Mouse (Mus musculus) myocyte (in vitro differentiated cells): Measurements from ENCODE around the gene Lgr5. TPM values are rescaled to one million over a fixed set of nuclear protein-coding genes. Genes with fewer than 3 reads are reported as not detected.

Experiments
- H3K27me3 ChIP-seq: one replicate; pipeline ENCODE4 v1.6.1; 2011; ENCODE audit not compliant: control insufficient read depth, insufficient read depth, insufficient read length
- H3K36me3 ChIP-seq: one replicate; pipeline ENCODE4 v1.6.1; 2011; ENCODE audit not compliant: control insufficient read depth, insufficient read depth
- H3K4me2 ChIP-seq: one replicate; pipeline ENCODE4 v1.6.1; 2011; ENCODE audit warnings: low read depth, control low read depth
- H3K4me3 ChIP-seq: one replicate; pipeline ENCODE4 v1.5.1; 2011; ENCODE audit warnings: mild to moderate bottlenecking, control low read depth, moderate library complexity
- H3K79me2 ChIP-seq: one replicate; pipeline ENCODE4 v1.6.1; 2011; ENCODE audit not compliant: control insufficient read depth, insufficient read depth
- H3ac ChIP-seq: one replicate; pipeline ENCODE4 v1.6.1; 2011; ENCODE audit not compliant: control insufficient read depth, insufficient read length
- CEBPB ChIP-seq: IDR thresholded peaks from 2 replicates; pipeline ENCODE4 v1.6.1; 2011; ENCODE audit warnings: mild to moderate bottlenecking, moderate library complexity; ENCODE audit not compliant: poor library complexity, insufficient read depth, severe bottlenecking
- E2F4 ChIP-seq: IDR thresholded peaks from one replicate; pipeline ENCODE4 v1.6.1; 2011; ENCODE audit warnings: mild to moderate bottlenecking, control low read depth, moderate library complexity; ENCODE audit not compliant: insufficient read depth
- MAX ChIP-seq: IDR thresholded peaks from one replicate; pipeline ENCODE4 v1.6.1; 2011; ENCODE audit warnings: low read depth, mild to moderate bottlenecking, control low read depth
- MYOD1 ChIP-seq, 3 experiments: IDR thresholded peaks; one replicate each; pipeline ENCODE4 v1.6.1; 2011; ENCODE audit warnings: control low read depth in 2 of 3, low read depth in 2 of 3, mild to moderate bottlenecking in 2 of 3, moderate library complexity in 1 of 3; ENCODE audit not compliant: insufficient read length in 2 of 3, control insufficient read depth in 1 of 3
- MYOG ChIP-seq, 3 experiments: IDR thresholded peaks; one replicate each; pipeline ENCODE4 v1.6.1; 2011; ENCODE audit warnings: control low read depth in 2 of 3, low read depth in 2 of 3, mild to moderate bottlenecking in 2 of 3; ENCODE audit not compliant: insufficient read length in 2 of 3, control insufficient read depth in 1 of 3, insufficient read depth in 1 of 3
- POLR2A ChIP-seq: IDR thresholded peaks from one replicate; pipeline ENCODE4 v1.6.1; 2011; ENCODE audit warnings: low read depth, mild to moderate bottlenecking, control low read depth, moderate library complexity; ENCODE audit not compliant: insufficient read length
- POLR2AphosphoS2 ChIP-seq: IDR thresholded peaks from one replicate; pipeline ENCODE4 v1.6.1; 2011; ENCODE audit warnings: low read depth, control low read depth; ENCODE audit not compliant: insufficient read length
- REST ChIP-seq: IDR thresholded peaks from one replicate; pipeline ENCODE4 v1.6.1; 2011; ENCODE audit warnings: mild to moderate bottlenecking, control low read depth, moderate library complexity; ENCODE audit not compliant: insufficient read depth, insufficient read length
- SRF ChIP-seq: IDR thresholded peaks from one replicate; pipeline ENCODE4 v1.6.1; 2011; ENCODE audit warnings: low read depth; ENCODE audit not compliant: control insufficient read depth, insufficient read length
- TCF12 ChIP-seq: IDR thresholded peaks from one replicate; pipeline ENCODE4 v1.6.1; 2011; ENCODE audit warnings: mild to moderate bottlenecking, control low read depth; ENCODE audit not compliant: poor library complexity, insufficient read depth, severe bottlenecking
- TCF3 ChIP-seq: IDR thresholded peaks from one replicate; pipeline ENCODE4 v1.6.1; 2011; ENCODE audit warnings: low read depth, control low read depth; ENCODE audit not compliant: insufficient read length
- USF1 ChIP-seq: IDR thresholded peaks from one replicate; pipeline ENCODE4 v1.6.1; 2011; ENCODE audit warnings: low read depth, mild to moderate bottlenecking, control low read depth, moderate library complexity
- polyA plus RNA-seq: library from polyadenylated mRNA; unstranded; fragments of >200 nt; fragmentation: generic; extraction: Trizol; gene quantifications from one replicate; pipeline ENCODE4 v1.2.1, GENCODE M21; 2012; ENCODE audit warnings: missing spikeins

The Lgr5 gene
- polyA plus RNA-seq, 1 experiment: 0.07 TPM

- H3ac ChIP-seq: no peak overlapping the region
- TF ChIP-seq MYOG (IDR thresholded peaks at IDR 0.05; ENCODE audit: control insufficient read depth in 1 of 3, insufficient read depth in 1 of 3, insufficient read length in 2 of 3, low read depth in 2 of 3) (no peak), POLR2AphosphoS2 (peak; percentile 21)
Measured at GRCm38 (mm10) chr10:115437286-115437685, 150.3 kb downstream of the Lgr5 start.

GRCm38 (mm10) chr10:115425351-115425750, 162.2 kb downstream of the Lgr5 start:
- TF ChIP-seq MYOD1 (IDR thresholded peaks at IDR 0.05; ENCODE audit: control insufficient read depth in 1 of 3, insufficient read length in 2 of 3, low read depth in 2 of 3): no peak
- TF ChIP-seq TCF12: no peak
- TF ChIP-seq SRF: no peak
- no peak for TF ChIP-seq E2F4
- TF ChIP-seq MAX: no peak
- TF ChIP-seq MYOG (IDR thresholded peaks at IDR 0.05; ENCODE audit: control insufficient read depth in 1 of 3, insufficient read depth in 1 of 3, insufficient read length in 2 of 3, low read depth in 2 of 3): no peak
- no peak for TF ChIP-seq POLR2A
- TF ChIP-seq TCF3: no peak
- no peak for TF ChIP-seq POLR2AphosphoS2
- no peak for TF ChIP-seq USF1
- TF ChIP-seq CEBPB: no peak
- Histone ChIP-seq H3K27me3 (no peaks in the 10 kb centered on the region), H3K79me2 (peaks cover 6% of the 10 kb centered on the region), H3K4me3 (no peak overlapping the region), H3K36me3 (peaks cover 92% of the 10 kb centered on the region), H3K4me2 (no peak overlapping the region), H3ac (no peak overlapping the region)

More at GRCm38 (mm10) chr10:115437286-115437685, 150.3 kb downstream of the Lgr5 start:
- Histone ChIP-seq H3K27me3 (no peaks in the 10 kb centered on the region), H3K36me3 (peaks cover 40% of the 10 kb centered on the region), H3K4me3 (no peak overlapping the region), H3K79me2 (no peaks in the 10 kb centered on the region), H3K4me2 (no peak overlapping the region)

GRCm38 (mm10) chr10:115421976-115422375, 165.6 kb downstream of the Lgr5 start:
- TF ChIP-seq CEBPB (no peak), MAX (no peak), MYOD1 (IDR thresholded peaks at IDR 0.05; ENCODE audit: control insufficient read depth in 1 of 3, insufficient read length in 2 of 3, low read depth in 2 of 3) (no peak), POLR2AphosphoS2 (no peak), MYOG (IDR thresholded peaks at IDR 0.05; ENCODE audit: control insufficient read depth in 1 of 3, insufficient read depth in 1 of 3, insufficient read length in 2 of 3, low read depth in 2 of 3) (no peak), TCF12 (no peak), TCF3 (no peak), USF1 (no peak), SRF (no peak), REST (no peak)
- H3ac ChIP-seq: no peak overlapping the region
- H3K27me3 ChIP-seq: no peaks in the 10 kb centered on the region
- H3K79me2 ChIP-seq: peaks cover 6% of the 10 kb centered on the region
- no peak overlapping the region for H3K4me3 ChIP-seq
- H3K36me3 ChIP-seq: peaks cover 97% of the 10 kb centered on the region
- no peak overlapping the region for H3K4me2 ChIP-seq

- no peak for TF ChIP-seq CEBPB
- no peak for TF ChIP-seq MYOG (IDR thresholded peaks at IDR 0.05; ENCODE audit: control insufficient read depth in 1 of 3, insufficient read depth in 1 of 3, insufficient read length in 2 of 3, low read depth in 2 of 3)
- no peak for TF ChIP-seq USF1
- TF ChIP-seq POLR2A: no peak
- no peak for TF ChIP-seq TCF12
- no peak for TF ChIP-seq TCF3
- TF ChIP-seq REST: no peak
- Histone ChIP-seq H3K4me2 (no peak overlapping the region), H3K79me2 (no peaks in the 10 kb centered on the region), H3K36me3 (peaks cover 97% of the 10 kb centered on the region), H3K27me3 (no peaks in the 10 kb centered on the region), H3K4me3 (no peak overlapping the region), H3ac (no peak overlapping the region)
Measured at GRCm38 (mm10) chr10:115414056-115414455, 173.5 kb downstream of the Lgr5 start.

- Histone ChIP-seq H3K4me3 (no peak overlapping the region), H3ac (no peak overlapping the region), H3K4me2 (no peak overlapping the region), H3K36me3 (peaks cover 97% of the 10 kb centered on the region), H3K27me3 (no peaks in the 10 kb centered on the region), H3K79me2 (no peaks in the 10 kb centered on the region)
- TF ChIP-seq MAX (no peak), CEBPB (no peak), TCF3 (no peak), MYOG (IDR thresholded peaks at IDR 0.05; ENCODE audit: control insufficient read depth in 1 of 3, insufficient read depth in 1 of 3, insufficient read length in 2 of 3, low read depth in 2 of 3) (no peak), MYOD1 (IDR thresholded peaks at IDR 0.05; ENCODE audit: control insufficient read depth in 1 of 3, insufficient read length in 2 of 3, low read depth in 2 of 3) (no peak), E2F4 (no peak), TCF12 (no peak), REST (no peak), SRF (no peak), POLR2A (no peak), USF1 (no peak), POLR2AphosphoS2 (no peak)
Measured at GRCm38 (mm10) chr10:115413496-115413895, 174.1 kb downstream of the Lgr5 start.
